Mouse (Mus musculus): ENCODE results near the gene Pip4k2a. TPM values are rescaled to one million over a fixed set of nuclear protein-coding genes. Genes with fewer than 3 reads are reported as not detected.

The Pip4k2a gene
- polyA plus RNA-seq, 1 experiment: 21.8 TPM

DNA sequence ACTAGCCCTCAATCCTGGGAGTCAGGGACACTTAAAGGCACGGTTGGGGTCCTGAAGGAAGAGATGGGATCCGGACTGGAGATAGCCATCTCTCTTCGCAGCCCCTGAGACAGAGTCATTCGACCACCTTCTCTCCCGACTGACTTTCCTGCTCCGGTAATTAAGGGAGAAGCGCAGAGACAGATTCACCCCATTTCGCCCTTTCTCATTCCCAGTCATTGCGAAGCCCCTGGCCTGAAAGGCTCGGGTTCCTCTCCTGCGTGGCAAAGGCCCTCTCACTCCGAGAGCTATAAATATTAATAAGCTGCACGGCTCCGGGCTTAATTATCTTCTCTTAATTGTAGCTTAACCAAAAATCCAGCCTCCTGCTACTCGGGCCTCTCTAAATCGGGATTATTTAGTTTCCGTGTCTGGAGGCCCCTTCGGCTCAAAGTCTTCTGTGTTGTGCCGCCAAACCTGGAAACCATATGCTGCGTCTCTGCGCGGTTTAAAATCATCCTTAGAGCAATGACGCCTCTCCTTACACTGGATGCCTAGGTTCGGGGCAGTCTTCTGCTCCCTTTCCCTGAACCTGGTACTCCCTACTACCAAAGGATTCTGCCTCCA is 197.2 kb downstream of the Pip4k2a start:
- no peak for TF ChIP-seq CTCF (IDR thresholded peaks at IDR 0.05; ENCODE audit: extremely low read depth, insufficient read depth, insufficient read length, insufficient replicate concordance)
- TF ChIP-seq POLR2A (IDR thresholded peaks at IDR 0.05; ENCODE audit: low read depth, low read length): no peak
- Histone ChIP-seq H3K27me3 (ENCODE audit: control insufficient read depth, insufficient read depth, low read length) (peaks cover 18% of the 10 kb centered on the region), H3K27ac (ENCODE audit: insufficient read depth, low read length) (no peak overlapping the region), H3K36me3 (ENCODE audit: control insufficient read depth, insufficient read depth, low read length) (no peaks in the 10 kb centered on the region), H3K4me1 (ENCODE audit: control insufficient read depth, insufficient read depth, insufficient read length) (peaks cover 3% of the 10 kb centered on the region; the same call in 1 of the 2 replicates), H3K4me3 (ENCODE audit: extremely low read depth, insufficient read depth, insufficient read length) (peak overlapping the region; percentile 12; the same call in 1 of the 2 replicates)
- DNase-seq (ENCODE audit: low read depth in 1 of 2, low spot score in 2 of 2): no peak
- 8% methylated on average over 24 of the region's 24 CpGs for WGBS

DNA sequence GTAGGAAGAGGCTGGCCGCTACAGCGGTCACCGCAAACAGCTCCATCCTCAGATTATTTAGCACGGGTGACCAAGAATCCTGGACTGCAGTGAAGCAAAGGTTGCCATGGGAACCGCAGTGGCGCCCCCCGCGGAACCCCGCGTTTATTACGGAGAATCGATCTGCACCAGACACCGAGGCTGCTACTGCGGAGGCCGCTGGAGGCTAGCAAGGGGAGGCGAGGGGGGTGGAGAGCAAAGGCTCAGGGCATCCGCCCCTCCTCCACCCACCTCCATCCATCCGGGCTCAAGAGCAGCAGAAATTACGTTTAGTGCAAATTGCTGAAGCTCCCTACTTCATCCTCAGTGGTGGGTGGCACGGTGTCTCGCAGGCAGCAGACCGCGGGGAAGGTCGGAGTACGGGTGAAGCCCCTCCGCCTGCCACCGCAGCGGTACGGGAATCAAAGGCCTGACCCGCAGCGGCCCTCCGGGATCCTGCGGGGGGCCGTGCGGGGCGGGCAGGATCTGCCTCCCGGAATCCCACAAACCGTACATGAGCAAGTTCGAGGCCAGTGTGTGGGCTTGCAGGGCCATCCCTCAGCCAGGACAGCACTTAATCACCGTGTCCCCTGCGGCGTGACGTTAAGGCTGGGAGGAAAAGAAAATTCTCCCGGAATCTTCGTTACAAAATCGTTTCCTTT is 197.8 kb downstream of the Pip4k2a start:
- H3K27me3 ChIP-seq (ENCODE audit: control insufficient read depth, insufficient read depth, low read length): peaks cover 18% of the 10 kb centered on the region
- TF ChIP-seq POLR2A (IDR thresholded peaks at IDR 0.05; ENCODE audit: low read depth, low read length): no peak
- no peak for TF ChIP-seq CTCF (IDR thresholded peaks at IDR 0.05; ENCODE audit: extremely low read depth, insufficient read depth, insufficient read length, insufficient replicate concordance)
- H3K4me3 ChIP-seq (ENCODE audit: extremely low read depth, insufficient read depth, insufficient read length): peak overlapping the region; percentile 4; the same call in 1 of the 2 replicates
- H3K36me3 ChIP-seq (ENCODE audit: control insufficient read depth, insufficient read depth, low read length): no peaks in the 10 kb centered on the region
- WGBS: 2% methylated on average over 46 of the region's 46 CpGs
- peaks cover 3% of the 10 kb centered on the region; the same call in 1 of the 2 replicates for H3K4me1 ChIP-seq (ENCODE audit: control insufficient read depth, insufficient read depth, insufficient read length)
- peak in 1 of 2 experiments; percentile 29 for DNase-seq (ENCODE audit: low read depth in 1 of 2, low spot score in 2 of 2)
- no peak overlapping the region for H3K27ac ChIP-seq (ENCODE audit: insufficient read depth, low read length)

DNA sequence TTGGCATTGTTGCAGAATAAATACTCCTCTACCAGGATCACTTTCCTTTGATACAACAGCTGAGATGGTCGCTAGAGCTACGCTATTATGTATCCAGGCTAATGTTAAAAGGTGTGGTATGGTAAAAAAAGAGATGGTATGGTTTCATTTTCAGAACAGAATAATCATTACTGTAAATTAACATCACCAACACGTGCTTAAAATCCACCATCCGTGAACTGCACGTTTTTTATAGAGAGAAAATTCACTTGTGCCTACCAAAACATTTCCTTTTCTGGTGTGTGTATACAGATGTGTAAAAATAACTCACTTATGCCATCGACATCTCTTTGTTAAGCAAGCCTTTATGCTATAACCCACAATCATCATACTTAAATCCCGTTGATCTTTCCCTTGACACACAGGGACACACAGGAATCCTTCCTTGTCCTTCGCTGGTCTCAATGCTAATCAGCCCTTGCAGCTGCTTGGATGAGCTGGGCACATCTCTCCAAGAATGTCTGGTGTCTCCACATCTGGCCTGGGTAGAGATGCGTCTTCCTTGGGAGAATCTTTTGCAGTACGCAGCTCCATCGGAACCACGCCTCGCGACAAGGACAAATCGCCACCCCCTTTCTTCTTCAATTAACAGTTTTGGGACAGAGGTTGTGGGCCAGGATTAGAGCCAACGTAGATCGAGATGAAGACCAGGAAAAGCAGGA is 198.5 kb downstream of the Pip4k2a start:
- DNase-seq (ENCODE audit: low read depth in 1 of 2, low spot score in 2 of 2): no peak
- Histone ChIP-seq H3K36me3 (ENCODE audit: control insufficient read depth, insufficient read depth, low read length) (no peaks in the 10 kb centered on the region), H3K4me3 (ENCODE audit: extremely low read depth, insufficient read depth, insufficient read length) (peak overlapping the region; percentile 4; the same call in 1 of the 2 replicates), H3K4me1 (ENCODE audit: control insufficient read depth, insufficient read depth, insufficient read length) (peaks cover 3% of the 10 kb centered on the region; the same call in 1 of the 2 replicates), H3K27me3 (ENCODE audit: control insufficient read depth, insufficient read depth, low read length) (peaks cover 18% of the 10 kb centered on the region), H3K27ac (ENCODE audit: insufficient read depth, low read length) (no peak overlapping the region)
- no peak for TF ChIP-seq CTCF (IDR thresholded peaks at IDR 0.05; ENCODE audit: extremely low read depth, insufficient read depth, insufficient read length, insufficient replicate concordance)
- TF ChIP-seq POLR2A (IDR thresholded peaks at IDR 0.05; ENCODE audit: low read depth, low read length): no peak
- 10% methylated on average over 17 of the region's 17 CpGs for WGBS

DNA sequence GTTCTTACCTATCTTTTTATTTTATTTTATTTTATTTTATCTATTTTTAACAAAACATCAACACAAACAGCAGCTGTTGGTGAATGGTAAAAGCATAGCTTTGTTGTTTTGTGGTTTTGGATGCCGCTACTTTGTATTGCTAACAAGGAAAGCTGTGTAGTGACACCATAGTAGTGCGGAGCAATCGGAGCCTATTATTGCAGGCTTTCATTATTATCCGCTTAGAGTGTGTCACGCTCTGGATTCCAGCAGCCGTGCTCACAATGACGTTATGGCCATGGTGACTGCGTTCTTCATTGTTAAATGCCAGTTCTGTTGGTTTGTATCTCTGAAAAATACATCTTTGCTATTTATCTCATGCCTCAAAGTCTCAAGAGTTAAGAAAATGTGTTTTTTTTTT is 200.2 kb downstream of the Pip4k2a start:
- no peak for TF ChIP-seq CTCF (IDR thresholded peaks at IDR 0.05; ENCODE audit: extremely low read depth, insufficient read depth, insufficient read length, insufficient replicate concordance)
- TF ChIP-seq POLR2A (IDR thresholded peaks at IDR 0.05; ENCODE audit: low read depth, low read length): no peak
- WGBS: 93% methylated on average over 8 of the region's 8 CpGs
- H3K27ac ChIP-seq (ENCODE audit: insufficient read depth, low read length): no peak overlapping the region
- peaks cover 18% of the 10 kb centered on the region for H3K27me3 ChIP-seq (ENCODE audit: control insufficient read depth, insufficient read depth, low read length)
- H3K4me3 ChIP-seq (ENCODE audit: extremely low read depth, insufficient read depth, insufficient read length): no peak overlapping the region
- no peak for DNase-seq (ENCODE audit: low read depth in 1 of 2, low spot score in 2 of 2)
- H3K4me1 ChIP-seq (ENCODE audit: control insufficient read depth, insufficient read depth, insufficient read length): peaks cover 3% of the 10 kb centered on the region; the same call in 1 of the 2 replicates
- H3K36me3 ChIP-seq (ENCODE audit: control insufficient read depth, insufficient read depth, low read length): no peaks in the 10 kb centered on the region

DNA sequence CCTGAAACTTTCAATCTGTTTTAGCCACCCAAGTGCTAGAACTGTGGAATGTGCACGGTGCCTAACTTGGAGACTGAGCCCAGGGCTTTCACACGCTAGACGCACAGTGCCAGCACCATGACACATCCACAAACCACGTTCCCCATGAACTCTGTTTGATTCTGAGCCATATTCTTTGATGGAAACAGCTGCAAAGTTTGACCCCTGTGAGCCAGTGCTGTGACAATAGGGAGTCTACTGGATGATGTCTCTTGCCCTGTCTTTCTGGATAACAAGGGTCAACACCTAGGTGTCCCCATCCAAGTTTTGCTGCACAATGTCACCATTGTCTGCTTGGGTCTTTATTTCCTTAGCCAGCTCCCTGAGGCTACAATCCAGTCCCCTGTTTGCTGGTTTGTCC is 203.7 kb downstream of the Pip4k2a start:
- TF ChIP-seq CTCF (IDR thresholded peaks at IDR 0.05; ENCODE audit: extremely low read depth, insufficient read depth, insufficient read length, insufficient replicate concordance): no peak
- no peak for TF ChIP-seq POLR2A (IDR thresholded peaks at IDR 0.05; ENCODE audit: low read depth, low read length)
- Histone ChIP-seq H3K4me1 (ENCODE audit: control insufficient read depth, insufficient read depth, insufficient read length) (no peaks in the 10 kb centered on the region), H3K27ac (ENCODE audit: insufficient read depth, low read length) (no peak overlapping the region), H3K4me3 (ENCODE audit: extremely low read depth, insufficient read depth, insufficient read length) (no peak overlapping the region), H3K36me3 (ENCODE audit: control insufficient read depth, insufficient read depth, low read length) (no peaks in the 10 kb centered on the region), H3K27me3 (ENCODE audit: control insufficient read depth, insufficient read depth, low read length) (peaks cover 2% of the 10 kb centered on the region; the same call in 1 of the 2 replicates)
- DNase-seq (ENCODE audit: low read depth in 1 of 2, low spot score in 2 of 2): no peak
- 79% methylated on average over 4 of the region's 4 CpGs for WGBS

Other genes starting within 250 kb of the Pip4k2a start
- gene 4930426L09Rik, start 217 bp upstream of the Pip4k2a start, polyA plus RNA-seq (2012; rRNA removed): 0.69 and 1.2 TPM in 2 replicates
- gene Armc3, start 201.2 kb upstream of the Pip4k2a start, polyA plus RNA-seq (2012; rRNA removed): 0.12 and 0.26 TPM in 2 replicates